Mouse (Mus musculus) brain, embryonic 14.5 days (tissue): ENCODE data around the gene 4930568D16Rik.

ENCODE experiments used
- CTCF ChIP-seq: fragments of 200-500 bp; IDR thresholded peaks from 2 replicates; pipeline ENCODE4 v1.5.1; 2012; ENCODE audit warnings: inconsistent platforms, mild to moderate bottlenecking, moderate library complexity, borderline replicate concordance; ENCODE audit not compliant: insufficient read depth, insufficient read length; ENCODE audit errors: extremely low read depth
- POLR2A ChIP-seq: fragments of 200-500 bp; IDR thresholded peaks from 2 replicates; pipeline ENCODE4 v1.6.1; 2012; ENCODE audit warnings: mild to moderate bottlenecking, inconsistent platforms, borderline replicate concordance; ENCODE audit not compliant: poor library complexity, insufficient read depth, insufficient read length, severe bottlenecking; ENCODE audit errors: extremely low read depth

- TF ChIP-seq POLR2A = no peak
- no peak for TF ChIP-seq CTCF
These were observed 47.1 kb downstream of the 4930568D16Rik start for GRCm38 (mm10) chr2:35320399-35320798.
